Mouse (Mus musculus) heart, adult 2 months (tissue): ENCODE measurements around the gene Slc39a2. TPM values are rescaled to one million over a fixed set of nuclear protein-coding genes. Genes with fewer than 3 reads are reported as not detected.
"Not testable (repeated sequence)": the region's sequence is repeated elsewhere in the genome, so short reads cannot be mapped to it uniquely, and the experiment has no call there.

Experiments
- DNase-seq, 2 experiments: peaks; one replicate each; pipeline ENCODE4 v3.0.0; 2021
- H3K27ac ChIP-seq: fragments of 200-600 bp; 2 replicates; pipeline ENCODE4 v1.8.1; 2022
- H3K27me3 ChIP-seq: fragments of 200-500 bp; 2 replicates; pipeline ENCODE4 v1.6.1; 2012; ENCODE audit warnings: mild to moderate bottlenecking, low read length, inconsistent platforms, mixed read lengths; ENCODE audit not compliant: control insufficient read depth, insufficient read depth
- H3K36me3 ChIP-seq: fragments of 200-500 bp; 2 replicates; pipeline ENCODE4 v1.6.1; 2012; ENCODE audit warnings: low read length, inconsistent platforms; ENCODE audit not compliant: control insufficient read depth, insufficient read depth
- H3K4me1 ChIP-seq: fragments of 200-500 bp; 2 replicates; pipeline ENCODE4 v1.6.1; 2011; ENCODE audit warnings: low read length; ENCODE audit not compliant: control insufficient read depth, insufficient read depth
- H3K4me3 ChIP-seq: fragments of 200-600 bp; 2 replicates; pipeline ENCODE4 v1.8.1; 2022
- H3K79me2 ChIP-seq: fragments of 200-500 bp; replicated peaks from 2 replicates; pipeline ENCODE4 v1.6.1; 2012; ENCODE audit warnings: mild to moderate bottlenecking, inconsistent platforms, low read length, moderate library complexity, mixed read lengths; ENCODE audit not compliant: control insufficient read depth, insufficient read depth
- H3K9ac ChIP-seq: fragments of 200-500 bp; 2 replicates; pipeline ENCODE4 v1.6.1; 2012; ENCODE audit warnings: low read depth, mild to moderate bottlenecking, control low read depth, inconsistent platforms, low read length, mixed read lengths
- CTCF ChIP-seq: fragments of 200-600 bp; IDR thresholded peaks from 2 replicates; pipeline ENCODE4 v1.8.1; 2022; ENCODE audit warnings: antibody characterized with exemption, mild to moderate bottlenecking, moderate library complexity
- EP300 ChIP-seq: fragments of 200-500 bp; IDR thresholded peaks from 2 replicates; pipeline ENCODE4 v1.6.1; 2011; ENCODE audit warnings: low read depth, low read length, control low read depth; ENCODE audit not compliant: insufficient read depth
- POLR2A ChIP-seq: fragments of 200-500 bp; IDR thresholded peaks from 2 replicates; pipeline ENCODE4 v1.6.1; 2011; ENCODE audit warnings: mild to moderate bottlenecking, low read depth, low read length, control low read depth; ENCODE audit not compliant: insufficient read depth
- WGBS: fragments of 180-500 bp; shearing (Covaris S2); methylation state at CpG from one replicate; pipeline ENCODE4 v1.1.7; 2018; 5-methylcytosine and 5-hydroxymethylcytosine counted together
- intact Hi-C: fragments of 180-260 bp; cut with DNase I; formaldehyde crosslinking; loops from one replicate; pipeline ENCODE4 v1.15.1; 2025
- long read RNA-seq: library from polyadenylated mRNA; stranded (forward); transcript quantifications from one replicate; pipeline ENCODE4 v2.0.0, GENCODE M21; 2021
- polyA plus RNA-seq: library from polyadenylated mRNA; depleted of rRNA; stranded (reverse); fragments of >200 nt; gene quantifications from 2 replicates; pipeline ENCODE4 v1.2.3, GENCODE M21; 2012; rRNA removed
- total RNA-seq, 2 experiments: library from RNA; stranded (reverse); gene quantifications; 2 replicates each; pipeline ENCODE4 v1.2.3; 2021

Slc39a2 gene
- total RNA-seq = under 1 TPM; 0.16 to 0.25 TPM
- 0.53 and 1.7 TPM in 2 replicates for polyA plus RNA-seq
- long read RNA-seq = 0 reads

DNA sequence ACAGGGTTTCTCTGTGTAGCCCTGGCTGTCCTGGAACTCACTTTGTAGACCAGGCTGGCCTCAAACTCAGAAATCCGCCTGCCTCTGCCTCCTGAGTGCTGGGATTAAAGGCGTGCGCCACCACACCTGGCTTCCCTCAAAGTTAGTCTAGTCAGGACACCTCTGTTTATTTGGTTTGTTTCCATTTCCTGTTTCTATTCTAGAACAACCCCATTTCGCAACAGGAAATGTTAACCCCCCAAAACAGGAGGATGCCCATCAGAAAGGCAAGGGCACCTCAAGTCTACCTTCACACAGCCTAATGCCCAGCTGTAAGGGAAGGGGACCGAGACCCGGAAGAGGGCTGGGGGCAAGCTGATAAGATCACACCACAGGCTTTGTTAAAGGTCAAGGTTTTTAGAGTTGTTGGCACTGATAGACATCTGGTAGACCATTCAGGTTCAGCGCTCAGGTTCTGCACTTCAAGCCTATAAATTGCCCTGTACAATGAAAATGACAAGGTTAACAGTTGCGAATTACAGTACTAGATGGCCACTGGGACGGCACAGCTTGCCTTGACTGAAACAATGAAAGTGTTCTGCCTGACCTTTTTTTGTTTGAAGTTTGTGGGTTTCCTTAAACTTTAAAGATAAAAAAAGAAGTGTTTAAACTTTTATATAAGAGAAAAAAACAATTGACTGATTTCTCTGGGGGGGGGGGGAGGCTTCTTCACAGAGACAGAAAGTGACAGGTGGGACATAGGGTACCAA is at the start of gene Slc39a2:
Slc39a2 (plus strand) TSS at position 699 of the 749 bp plus-strand sequence.
- no peaks in the 10 kb centered on the region for H3K36me3 ChIP-seq
- no peak within 1 kb of the TSS for H3K4me3 ChIP-seq
- H3K9ac ChIP-seq = no peak within 1 kb of the TSS
- H3K27ac ChIP-seq = no peak within 1 kb of the TSS
- H3K79me2 ChIP-seq = no peaks in the 10 kb centered on the region
- intact Hi-C loops = no loop called here
- H3K4me1 ChIP-seq = no peaks in the 10 kb centered on the region
- no peaks in the 10 kb centered on the region for H3K27me3 ChIP-seq
- TF ChIP-seq EP300 = no peak
- TF ChIP-seq CTCF = no peak
- TF ChIP-seq POLR2A = no peak
- 89% methylated on average over 9 of the region's 9 CpGs for WGBS
- DNase-seq = no peak

GRCm38 (mm10) chr14:51843882-51844281 is 48.8 kb upstream of the Slc39a2 start:
- Histone ChIP-seq H3K4me1 (no peaks in the 10 kb centered on the region), H3K4me3 (no peak overlapping the region), H3K9ac (no peak overlapping the region), H3K27ac (no peak overlapping the region), H3K27me3 (no peaks in the 10 kb centered on the region), H3K36me3 (no peaks in the 10 kb centered on the region), H3K79me2 (no peaks in the 10 kb centered on the region)
- TF ChIP-seq POLR2A = no peak
- no peak for TF ChIP-seq CTCF
- TF ChIP-seq EP300 = no peak
- no peak for DNase-seq
- intact Hi-C loops = loop anchor here (10.0 kb wide), 1 partner anchor 589 kb away; the partner anchor contains the start of gene Rnase2a

- no peak overlapping the region for H3K9ac ChIP-seq
- H3K36me3 ChIP-seq = no peaks in the 10 kb centered on the region
- no peak for TF ChIP-seq POLR2A
- no peak for TF ChIP-seq EP300
- no peak for TF ChIP-seq CTCF
- H3K4me1 ChIP-seq = no peaks in the 10 kb centered on the region
- no peak overlapping the region for H3K27ac ChIP-seq
- H3K27me3 ChIP-seq = no peaks in the 10 kb centered on the region
- H3K79me2 ChIP-seq = no peaks in the 10 kb centered on the region
- WGBS = 61% methylated on average over 3 of the region's 3 CpGs
- H3K4me3 ChIP-seq = no peak overlapping the region
- intact Hi-C loops = loop anchor here (10.0 kb wide), 1 partner anchor 592 kb away; the partner anchor contains the start of gene Rnase2a
- no peak for DNase-seq
Measured at GRCm38 (mm10) chr14:51846566-51846965, 46.1 kb upstream of the Slc39a2 start.

- H3K9ac ChIP-seq, H3K4me1 ChIP-seq, intact Hi-C loops, DNase-seq, H3K4me3 ChIP-seq, H3K36me3 ChIP-seq, H3K79me2 ChIP-seq, H3K27me3 ChIP-seq, H3K27ac ChIP-seq: not testable (repeated sequence)
- WGBS = 50% methylated on average over 3 of the region's 3 CpGs
- peak; percentile 30 for TF ChIP-seq CTCF
Measured at GRCm38 (mm10) chr14:51851006-51851405, 41.7 kb upstream of the Slc39a2 start.

GRCm38 (mm10) chr14:51853399-51853798 is 39.3 kb upstream of the Slc39a2 start, which contains the start of gene Ear6:
Ear6 (plus strand) TSS chr14:51853699.
- intact Hi-C loops = no loop called here
- no peak within 1 kb of the TSS for H3K9ac ChIP-seq
- no peak for TF ChIP-seq CTCF
- no peak for TF ChIP-seq POLR2A
- no peak for TF ChIP-seq EP300
- H3K27me3 ChIP-seq = no peaks in the 10 kb centered on the region
- H3K4me3 ChIP-seq = no peak within 1 kb of the TSS
- no peaks in the 10 kb centered on the region for H3K36me3 ChIP-seq
- H3K79me2 ChIP-seq = no peaks in the 10 kb centered on the region
- no peaks in the 10 kb centered on the region for H3K4me1 ChIP-seq
- H3K27ac ChIP-seq = no peak within 1 kb of the TSS
- no peak for DNase-seq

DNA sequence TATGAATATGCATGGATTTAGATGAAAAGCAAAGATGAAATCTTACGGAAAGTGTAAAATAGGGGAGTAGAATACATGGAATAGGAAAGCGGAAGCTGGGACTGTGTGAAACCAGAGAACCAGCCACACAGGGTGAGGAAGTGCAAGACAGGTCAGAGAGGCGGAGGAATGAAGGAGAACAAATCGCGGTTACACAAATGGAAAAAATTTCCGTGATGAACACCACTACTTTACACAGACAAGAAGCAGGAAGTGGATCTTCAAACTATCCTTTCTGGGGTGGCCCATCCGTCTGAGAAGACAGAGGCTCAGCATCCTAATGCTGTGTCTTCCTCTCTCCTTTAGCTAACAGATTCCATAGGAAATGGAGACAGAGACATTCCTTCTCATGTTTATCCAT is 37.4 kb upstream of the Slc39a2 start:
- H3K9ac ChIP-seq, H3K4me3 ChIP-seq, intact Hi-C loops, H3K27me3 ChIP-seq, H3K27ac ChIP-seq, H3K4me1 ChIP-seq, H3K79me2 ChIP-seq, H3K36me3 ChIP-seq, DNase-seq: not testable (repeated sequence)
- WGBS = 59% methylated on average over 7 of the region's 7 CpGs
